Mouse (Mus musculus): ENCODE measurements around the gene Taf9. TPM values are rescaled to one million over a fixed set of nuclear protein-coding genes. Genes with fewer than 3 reads are reported as not detected.

Taf9 gene
- 18.3 and 27.6 TPM in 2 replicates for polyA plus RNA-seq (2016; fragmentation: Nextera tagmentation; extraction: Ambion mirVana)

DNA sequence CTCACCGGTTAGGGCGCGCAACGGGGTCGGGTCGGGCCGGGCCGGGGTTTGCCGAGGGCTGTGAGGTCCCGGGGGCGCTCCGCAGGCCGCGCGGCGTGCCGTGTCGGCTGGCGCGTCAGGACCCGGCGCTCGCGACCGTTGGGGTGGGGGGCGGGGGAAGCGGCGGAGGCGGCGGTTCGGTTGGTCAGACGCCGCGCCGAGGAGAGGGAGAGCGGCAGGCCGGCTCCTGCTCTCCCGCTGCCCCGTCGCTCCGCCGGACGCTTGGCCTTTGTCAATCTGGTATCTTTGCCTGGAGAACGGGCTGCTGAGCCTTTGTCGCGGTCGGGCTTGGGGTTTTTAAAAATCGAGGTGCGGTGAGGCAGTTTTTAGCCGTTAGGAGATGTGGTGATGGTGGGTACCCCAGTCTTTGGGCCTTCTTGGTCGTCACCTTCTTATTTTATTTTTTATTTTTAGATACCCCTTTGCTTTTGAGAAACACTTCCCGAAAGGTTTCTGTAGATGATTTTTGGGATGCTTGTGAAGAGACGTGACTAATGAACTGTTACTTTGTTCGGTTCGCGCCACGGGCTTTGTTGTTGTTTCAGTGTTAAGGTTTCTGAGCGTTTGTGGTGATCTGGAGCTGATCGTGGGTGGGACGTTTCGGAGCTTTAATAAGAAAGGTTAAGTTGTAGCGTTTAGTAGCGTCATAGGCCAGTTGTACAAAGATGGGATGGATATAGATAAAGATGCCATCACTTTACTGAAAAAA is at the start of gene Taf9:
TSS of gene Taf9 (plus strand) at position 141 of the 748 bp plus-strand sequence.
- Histone ChIP-seq H3K27me3 (no peaks in the 10 kb centered on the region), H3K4me1 (peaks cover 8% of the 10 kb centered on the region), H3K9ac (peak within 1 kb of the TSS; percentile 93), H3K4me2 (replicated peaks) (peak within 1 kb of the TSS; percentile 92), H3K36me3 (peaks cover 5% of the 10 kb centered on the region), H3K4me3 (peak within 1 kb of the TSS; percentile 92), H3K9me3 (replicated peaks) (no peaks in the 10 kb centered on the region), H3K27ac (peak within 1 kb of the TSS; percentile 98)
- WGBS, result under 1% methylated on average over 60 of the region's 63 CpGs
- ATAC-seq (ENCODE audit: low FRiP score), result no peak; the same call in 1 of the 2 replicates

GRCm38 (mm10) chr13:100602239-100602902 is 49.0 kb upstream of the Taf9 start:
- H3K4me3 ChIP-seq, result no peak overlapping the region
- ATAC-seq (ENCODE audit: low FRiP score), result no peak
- H3K9me3 ChIP-seq (replicated peaks), result no peaks in the 10 kb centered on the region
- no peak overlapping the region for H3K27ac ChIP-seq
- 59% methylated on average over 5 of the region's 5 CpGs for WGBS
- no peak overlapping the region for H3K9ac ChIP-seq
- no peak overlapping the region for H3K4me2 ChIP-seq (replicated peaks)
- no peaks in the 10 kb centered on the region for H3K36me3 ChIP-seq
- no peaks in the 10 kb centered on the region for H3K27me3 ChIP-seq
- H3K4me1 ChIP-seq, result no peaks in the 10 kb centered on the region

- 88% methylated on average over 10 of the region's 10 CpGs for WGBS
Observed at GRCm38 (mm10) chr13:100603031-100603737, 48.2 kb upstream of the Taf9 start.

DNA sequence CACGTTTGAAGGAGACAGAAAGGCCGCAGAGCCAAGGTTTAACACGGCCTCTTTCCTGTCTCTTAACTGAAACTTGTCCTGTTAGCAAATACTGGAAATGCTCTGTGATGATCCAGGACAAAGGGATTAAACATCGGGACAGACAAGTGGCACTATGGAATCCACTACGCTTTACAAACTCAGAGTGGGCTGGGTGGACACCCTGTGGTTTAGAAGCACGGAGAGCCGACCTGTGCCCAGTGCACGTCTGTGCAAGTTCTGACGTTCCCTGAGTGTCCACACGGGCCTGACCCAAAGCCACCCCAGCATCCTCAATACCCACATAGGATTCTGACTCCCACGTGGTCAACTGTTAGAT is 47.7 kb upstream of the Taf9 start:
- H3K4me3 ChIP-seq, result no peak overlapping the region
- H3K4me1 ChIP-seq, result no peaks in the 10 kb centered on the region
- WGBS, result 88% methylated on average over 11 of the region's 11 CpGs
- H3K9me3 ChIP-seq (replicated peaks), result peaks cover 6% of the 10 kb centered on the region
- no peak overlapping the region for H3K4me2 ChIP-seq (replicated peaks)
- H3K36me3 ChIP-seq, result no peaks in the 10 kb centered on the region
- no peaks in the 10 kb centered on the region for H3K27me3 ChIP-seq
- H3K27ac ChIP-seq, result no peak overlapping the region
- H3K9ac ChIP-seq, result no peak overlapping the region
- no peak for ATAC-seq (ENCODE audit: low FRiP score)

More at GRCm38 (mm10) chr13:100603031-100603737, 48.2 kb upstream of the Taf9 start:
- Histone ChIP-seq H3K4me1 (no peaks in the 10 kb centered on the region), H3K36me3 (no peaks in the 10 kb centered on the region), H3K27me3 (no peaks in the 10 kb centered on the region), H3K4me3 (no peak overlapping the region), H3K9ac (no peak overlapping the region), H3K9me3 (replicated peaks) (peaks cover 6% of the 10 kb centered on the region), H3K4me2 (replicated peaks) (no peak overlapping the region), H3K27ac (no peak overlapping the region)
- ATAC-seq (ENCODE audit: low FRiP score), result no peak

GRCm38 (mm10) chr13:100605845-100606244 is 45.5 kb upstream of the Taf9 start:
- WGBS, result 62% methylated on average over 1 of the region's 1 CpGs
- H3K4me2 ChIP-seq (replicated peaks), result no peak overlapping the region

DNA sequence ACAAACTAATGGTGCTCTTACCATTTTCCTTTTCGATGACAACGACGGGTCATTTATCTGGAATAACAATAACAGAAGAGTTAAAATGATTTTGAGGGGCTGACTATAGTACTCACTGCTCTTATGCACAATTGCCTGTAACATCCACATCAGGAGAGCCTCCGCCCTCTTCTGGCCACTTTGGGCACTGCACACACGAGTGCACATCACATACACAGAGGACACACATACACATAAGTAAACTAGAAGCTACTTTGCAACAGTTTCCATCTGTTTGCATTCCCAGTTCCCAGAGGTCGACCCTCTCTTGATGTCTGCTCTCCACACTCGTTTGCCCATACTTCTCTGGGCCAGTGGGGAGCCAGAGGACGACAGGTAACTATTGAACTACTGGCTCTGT is 43.6 kb upstream of the Taf9 start:
- no peak overlapping the region for H3K4me2 ChIP-seq (replicated peaks)
- H3K9ac ChIP-seq, result no peak overlapping the region
- 0 out of 2 replicates have a peak, but pooled peaks cover 5% of the 10 kb centered on the region for H3K36me3 ChIP-seq
- no peaks in the 10 kb centered on the region for H3K27me3 ChIP-seq
- ATAC-seq (ENCODE audit: low FRiP score), result no peak
- H3K27ac ChIP-seq, result no peak overlapping the region
- H3K4me1 ChIP-seq, result no peaks in the 10 kb centered on the region
- H3K9me3 ChIP-seq (replicated peaks), result peaks cover 6% of the 10 kb centered on the region
- no peak overlapping the region for H3K4me3 ChIP-seq
- 86% methylated on average over 8 of the region's 8 CpGs for WGBS

More at GRCm38 (mm10) chr13:100605845-100606244, 45.5 kb upstream of the Taf9 start:
- Histone ChIP-seq H3K4me1 (no peaks in the 10 kb centered on the region), H3K27ac (no peak overlapping the region), H3K27me3 (no peaks in the 10 kb centered on the region), H3K9me3 (replicated peaks) (peaks cover 6% of the 10 kb centered on the region), H3K4me3 (no peak overlapping the region), H3K36me3 (no peaks in the 10 kb centered on the region), H3K9ac (no peak overlapping the region)
- no peak for ATAC-seq (ENCODE audit: low FRiP score)

- H3K4me2 ChIP-seq (replicated peaks), result no peak overlapping the region
- peaks cover 11% of the 10 kb centered on the region for H3K27me3 ChIP-seq
- H3K36me3 ChIP-seq, result 0 out of 2 replicates have a peak, but pooled peaks cover 5% of the 10 kb centered on the region
- ATAC-seq (ENCODE audit: low FRiP score), result no peak
- no peak overlapping the region for H3K27ac ChIP-seq
- H3K4me1 ChIP-seq, result 0 out of 2 replicates have a peak, but pooled peaks cover 2% of the 10 kb centered on the region
- no peak overlapping the region for H3K4me3 ChIP-seq
- H3K9me3 ChIP-seq (replicated peaks), result peaks cover 6% of the 10 kb centered on the region
- 95% methylated on average over 13 of the region's 13 CpGs for WGBS
- H3K9ac ChIP-seq, result no peak overlapping the region
Observed at GRCm38 (mm10) chr13:100611266-100611665, 40.1 kb upstream of the Taf9 start.

DNA sequence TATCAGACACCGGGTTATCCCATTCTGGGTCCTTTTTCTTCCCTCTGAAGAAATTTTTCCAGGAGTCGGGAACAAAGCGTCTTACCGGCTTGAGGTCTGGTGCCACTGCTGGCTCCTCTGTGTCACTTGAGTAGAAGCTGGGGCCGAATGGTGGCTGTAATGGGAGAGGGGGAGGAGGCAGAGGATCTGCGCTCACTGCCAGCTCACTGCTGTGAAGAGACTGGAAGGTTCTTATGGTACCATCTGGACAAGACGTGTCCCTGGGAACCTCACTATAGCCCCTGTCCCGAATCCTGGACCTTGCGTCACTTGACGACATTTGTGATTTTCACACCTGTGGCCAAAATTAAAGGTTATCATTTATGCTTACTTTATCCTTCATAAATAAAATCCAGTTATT is 39.1 kb upstream of the Taf9 start:
- no peak for ATAC-seq (ENCODE audit: low FRiP score)
- 93% methylated on average over 10 of the region's 10 CpGs for WGBS
- no peak overlapping the region for H3K9ac ChIP-seq
- H3K27me3 ChIP-seq, result peaks cover 18% of the 10 kb centered on the region
- peaks cover 6% of the 10 kb centered on the region for H3K9me3 ChIP-seq (replicated peaks)
- H3K36me3 ChIP-seq, result 0 out of 2 replicates have a peak, but pooled peaks cover 5% of the 10 kb centered on the region
- peaks cover 8% of the 10 kb centered on the region; the same call in 1 of the 2 replicates for H3K4me1 ChIP-seq
- H3K27ac ChIP-seq, result no peak overlapping the region
- no peak overlapping the region for H3K4me2 ChIP-seq (replicated peaks)
- H3K4me3 ChIP-seq, result no peak overlapping the region

GRCm38 (mm10) chr13:100612903-100613302 is 38.5 kb upstream of the Taf9 start:
- Histone ChIP-seq H3K4me1 (peaks cover 8% of the 10 kb centered on the region; the same call in 1 of the 2 replicates), H3K4me3 (no peak overlapping the region), H3K27ac (no peak overlapping the region), H3K36me3 (peaks cover 8% of the 10 kb centered on the region; the same call in 1 of the 2 replicates), H3K9ac (no peak overlapping the region), H3K4me2 (replicated peaks) (no peak overlapping the region), H3K27me3 (peaks cover 25% of the 10 kb centered on the region), H3K9me3 (replicated peaks) (peaks cover 2% of the 10 kb centered on the region)
- ATAC-seq (ENCODE audit: low FRiP score), result no peak
- 56% methylated on average over 2 of the region's 2 CpGs for WGBS

- peak within 1 kb of the TSS; percentile 58 for H3K9ac ChIP-seq
- peaks cover 8% of the 10 kb centered on the region; the same call in 1 of the 2 replicates for H3K4me1 ChIP-seq
- no peak within 1 kb of the TSS for H3K27ac ChIP-seq
- peak; percentile 81 for ATAC-seq (ENCODE audit: low FRiP score)
- 2% methylated on average over 77 of the region's 77 CpGs for WGBS
- H3K36me3 ChIP-seq, result peaks cover 21% of the 10 kb centered on the region
- peaks cover 25% of the 10 kb centered on the region for H3K27me3 ChIP-seq
- no peaks in the 10 kb centered on the region for H3K9me3 ChIP-seq (replicated peaks)
- H3K4me3 ChIP-seq, result peak within 1 kb of the TSS; percentile 54
- H3K4me2 ChIP-seq (replicated peaks), result peak within 1 kb of the TSS; percentile 82
Observed at GRCm38 (mm10) chr13:100616181-100617087, 34.9 kb upstream of the Taf9 start, which contains the start of gene Marveld2. Gene Marveld2 (minus strand): TSS chr13:100616971.

- WGBS, result 76% methylated on average over 13 of the region's 13 CpGs
- H3K9ac ChIP-seq, result no peak overlapping the region
- H3K27me3 ChIP-seq, result peaks cover 25% of the 10 kb centered on the region
- no peaks in the 10 kb centered on the region for H3K9me3 ChIP-seq (replicated peaks)
- H3K4me2 ChIP-seq (replicated peaks), result no peak overlapping the region
- peaks cover 8% of the 10 kb centered on the region; the same call in 1 of the 2 replicates for H3K4me1 ChIP-seq
- H3K4me3 ChIP-seq, result no peak overlapping the region
- H3K36me3 ChIP-seq, result peaks cover 27% of the 10 kb centered on the region
- H3K27ac ChIP-seq, result no peak overlapping the region
- ATAC-seq (ENCODE audit: low FRiP score), result no peak
Observed at GRCm38 (mm10) chr13:100617583-100617982, 33.8 kb upstream of the Taf9 start.
